Mouse (Mus musculus) E14TG2a.4 (cell line): ENCODE results near the gene Zfp386.
A peak's percentile ranks its signal among the peaks of the same experiment; 100 is the strongest.

ENCODE experiments used
- H3K27me3 ChIP-seq: 2 replicates; pipeline ENCODE4 v1.6.1; 2014; ENCODE audit warnings: low read length, control low read depth; ENCODE audit not compliant: insufficient read depth
- H3K36me3 ChIP-seq: 2 replicates; pipeline ENCODE4 v1.6.1; 2014; ENCODE audit warnings: low read length, control low read depth; ENCODE audit not compliant: insufficient read depth
- H3K4me1 ChIP-seq: replicated peaks from 2 replicates; pipeline ENCODE4 v1.6.1; 2014; ENCODE audit warnings: low read depth, low read length, control low read depth
- H3K4me3 ChIP-seq: replicated peaks from 2 replicates; pipeline ENCODE4 v1.5.1; 2014; ENCODE audit warnings: mild to moderate bottlenecking, low read length
- H3K9me3 ChIP-seq: 2 replicates; pipeline ENCODE4 v1.6.1; 2014; ENCODE audit warnings: low read length, control low read depth
- CTCF ChIP-seq: conservative IDR thresholded peaks from 2 replicates; pipeline ENCODE4 v1.5.1; 2014; ENCODE audit warnings: low read length
- NANOG ChIP-seq: IDR thresholded peaks from 2 replicates; pipeline ENCODE4 v1.6.1; 2014; ENCODE audit warnings: borderline replicate concordance, low read length, mixed read lengths
- POU5F1 ChIP-seq: IDR thresholded peaks from 2 replicates; pipeline ENCODE4 v1.6.1; 2014; ENCODE audit warnings: low read length, borderline replicate concordance

The Zfp386 gene

GRCm38 (mm10) chr12:116077855-116078366, 30.4 kb downstream of the Zfp386 start:
- Histone ChIP-seq H3K36me3 (no peaks in the 10 kb centered on the region), H3K9me3 (peaks cover 45% of the 10 kb centered on the region), H3K27me3 (peaks cover 37% of the 10 kb centered on the region), H3K4me1 (peaks cover 3% of the 10 kb centered on the region; the same call in 1 of the 2 replicates), H3K4me3 (peak overlapping the region; percentile 80)
- TF ChIP-seq CTCF (no peak), POU5F1 (no peak), NANOG (no peak)

GRCm38 (mm10) chr12:116083125-116083524, 35.6 kb downstream of the Zfp386 start:
- Histone ChIP-seq H3K9me3 (peaks cover 29% of the 10 kb centered on the region), H3K4me1 (no peaks in the 10 kb centered on the region), H3K36me3 (no peaks in the 10 kb centered on the region), H3K27me3 (peaks cover 19% of the 10 kb centered on the region), H3K4me3 (no peak overlapping the region)
- no peak for TF ChIP-seq NANOG
- TF ChIP-seq CTCF, result no peak
- no peak for TF ChIP-seq POU5F1

GRCm38 (mm10) chr12:116084294-116084693, 36.8 kb downstream of the Zfp386 start:
- Histone ChIP-seq H3K4me3 (no peak overlapping the region), H3K9me3 (peaks cover 21% of the 10 kb centered on the region), H3K36me3 (no peaks in the 10 kb centered on the region), H3K27me3 (peaks cover 9% of the 10 kb centered on the region), H3K4me1 (no peaks in the 10 kb centered on the region)
- TF ChIP-seq CTCF (no peak), NANOG (no peak), POU5F1 (no peak)

GRCm38 (mm10) chr12:116086951-116087600, 39.6 kb downstream of the Zfp386 start:
- Histone ChIP-seq H3K4me1 (no peaks in the 10 kb centered on the region), H3K4me3 (no peak overlapping the region), H3K36me3 (no peaks in the 10 kb centered on the region), H3K9me3 (peaks cover 37% of the 10 kb centered on the region), H3K27me3 (0 out of 2 replicates have a peak, but pooled peaks cover 3% of the 10 kb centered on the region)
- TF ChIP-seq POU5F1 (no peak), CTCF (no peak), NANOG (no peak)

GRCm38 (mm10) chr12:116089836-116090235, 42.3 kb downstream of the Zfp386 start:
- TF ChIP-seq NANOG (no peak), POU5F1 (no peak), CTCF (no peak)

GRCm38 (mm10) chr12:116094765-116095555, 47.4 kb downstream of the Zfp386 start:
- Histone ChIP-seq H3K9me3 (peaks cover 94% of the 10 kb centered on the region), H3K36me3 (no peaks in the 10 kb centered on the region), H3K4me3 (no peak overlapping the region), H3K4me1 (no peaks in the 10 kb centered on the region), H3K27me3 (no peaks in the 10 kb centered on the region)
- no peak for TF ChIP-seq CTCF
- TF ChIP-seq NANOG, result no peak
- TF ChIP-seq POU5F1, result no peak

More at GRCm38 (mm10) chr12:116089836-116090235, 42.3 kb downstream of the Zfp386 start:
- Histone ChIP-seq H3K4me1 (no peaks in the 10 kb centered on the region), H3K36me3 (no peaks in the 10 kb centered on the region), H3K4me3 (no peak overlapping the region), H3K9me3 (peaks cover 56% of the 10 kb centered on the region), H3K27me3 (no peaks in the 10 kb centered on the region)

GRCm38 (mm10) chr12:116096361-116096904, 48.9 kb downstream of the Zfp386 start:
- Histone ChIP-seq H3K4me3 (no peak overlapping the region), H3K4me1 (no peaks in the 10 kb centered on the region), H3K27me3 (no peaks in the 10 kb centered on the region), H3K9me3 (peaks cover 93% of the 10 kb centered on the region), H3K36me3 (no peaks in the 10 kb centered on the region)
- no peak for TF ChIP-seq NANOG
- TF ChIP-seq CTCF, result no peak
- no peak for TF ChIP-seq POU5F1

- H3K36me3 ChIP-seq, result no peaks in the 10 kb centered on the region
- no peak overlapping the region for H3K4me3 ChIP-seq
- TF ChIP-seq NANOG (no peak), POU5F1 (no peak), CTCF (no peak)
- H3K9me3 ChIP-seq, result peaks cover 96% of the 10 kb centered on the region
- no peaks in the 10 kb centered on the region for H3K27me3 ChIP-seq
- no peaks in the 10 kb centered on the region for H3K4me1 ChIP-seq
These were observed 49.6 kb downstream of the Zfp386 start for GRCm38 (mm10) chr12:116097166-116097565.
